19 mouse cellular contexts compared by ENCODE assay signal in the genomic region with DNA sequence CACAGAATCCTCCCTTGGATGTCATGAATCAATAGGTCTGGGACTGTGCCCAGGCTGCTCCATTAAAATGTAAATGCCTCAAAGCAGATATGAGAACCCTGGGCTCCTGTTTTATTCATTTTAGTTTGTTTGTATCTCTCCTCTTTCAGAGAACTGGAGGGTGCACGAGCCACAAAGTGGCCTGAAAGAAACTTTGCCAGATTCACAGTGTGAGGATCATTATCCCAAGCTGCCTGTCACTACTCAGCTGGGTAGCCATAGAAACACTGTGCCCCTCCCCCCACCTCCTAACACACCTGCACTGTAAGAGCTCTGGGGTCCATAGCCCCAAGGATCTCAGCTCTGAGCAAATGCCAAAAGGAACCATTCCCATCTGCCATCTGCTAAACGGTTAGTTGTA.
DNase-seq lines count a peak whose midpoint lies in the region; ATAC-seq and TF ChIP-seq lines count a peak whose summit lies in the region.
"Had no signal": no experiment of that assay in that cellular context is flagged by ENCODE, and none has a peak within 500 bp of the region (broad histone marks: within the 10 kb centered on the region; RNA-seq: fewer than 3 reads in every experiment).

No protein-coding gene starts in this region.

- no peak overlapping the region for H3K27ac ChIP-seq in midbrain, embryonic 11.5 days (ENCODE audit: low read depth, low read length)
- H3K27ac ChIP-seq in midbrain, embryonic 10.5 days (replicated peaks), result no peak overlapping the region
- peak overlapping the region; percentile 80 for H3K27ac ChIP-seq in forebrain, embryonic 15.5 days (replicated peaks)
- no peak overlapping the region for H3K27ac ChIP-seq in hindbrain, postnatal 0 days
- H3K27ac ChIP-seq in neural tube, embryonic 14.5 days (ENCODE audit: low read depth, low read length), result no peak overlapping the region
- H3K27ac ChIP-seq: heart, adult 2 months; heart, embryonic 15.5 days; left cerebral cortex, adult 2 months; limb, embryonic 12.5 days; liver, embryonic 15.5 days; stomach, embryonic 15.5 days had no signal

- H3K4me2 ChIP-seq in midbrain, embryonic 11.5 days, result no peak overlapping the region
- no peak overlapping the region for H3K4me2 ChIP-seq in forebrain, embryonic 15.5 days (replicated peaks)
- H3K4me2 ChIP-seq in hindbrain, postnatal 0 days (ENCODE audit: low read depth, low read length), result no peak overlapping the region
- H3K4me2 ChIP-seq in neural tube, embryonic 14.5 days (ENCODE audit: low read depth, low read length), result no peak overlapping the region
- H3K4me2 ChIP-seq: heart, embryonic 15.5 days; limb, embryonic 12.5 days; liver, embryonic 15.5 days; stomach, embryonic 15.5 days had no signal

- no peak overlapping the region for H3K4me3 ChIP-seq in midbrain, embryonic 11.5 days (ENCODE audit: low read depth, low read length)
- H3K4me3 ChIP-seq in midbrain, embryonic 10.5 days, result no peak overlapping the region
- H3K4me3 ChIP-seq in forebrain, embryonic 15.5 days, result no peak overlapping the region
- no peak overlapping the region for H3K4me3 ChIP-seq in hindbrain, postnatal 0 days (ENCODE audit: low read length)
- no peak overlapping the region for H3K4me3 ChIP-seq in neural tube, embryonic 14.5 days (ENCODE audit: low read depth, low read length)
- H3K4me3 ChIP-seq: heart, adult 2 months; heart, embryonic 15.5 days; left cerebral cortex, adult 2 months; limb, embryonic 12.5 days; liver, embryonic 15.5 days; myocyte; stomach, embryonic 15.5 days had no signal

- H3K9ac ChIP-seq in midbrain, embryonic 11.5 days (ENCODE audit: low read length), result no peak overlapping the region
- no peak overlapping the region for H3K9ac ChIP-seq in forebrain, embryonic 15.5 days (replicated peaks)
- no peak overlapping the region for H3K9ac ChIP-seq in hindbrain, postnatal 0 days (replicated peaks; ENCODE audit: low read length)
- no peak overlapping the region for H3K9ac ChIP-seq in neural tube, embryonic 14.5 days (replicated peaks; ENCODE audit: low read depth, low read length)
- H3K9ac ChIP-seq: heart, embryonic 15.5 days; limb, embryonic 12.5 days; liver, embryonic 15.5 days; stomach, embryonic 15.5 days had no signal

- H3K36me3 ChIP-seq in midbrain, embryonic 11.5 days (ENCODE audit: control insufficient read depth, insufficient read depth, low read length), result no peaks in the 10 kb centered on the region
- no peaks in the 10 kb centered on the region for H3K36me3 ChIP-seq in midbrain, embryonic 10.5 days
- H3K36me3 ChIP-seq in forebrain, embryonic 15.5 days, result no peaks in the 10 kb centered on the region
- H3K36me3 ChIP-seq in hindbrain, postnatal 0 days (ENCODE audit: insufficient read depth, low read length), result no peaks in the 10 kb centered on the region
- no peaks in the 10 kb centered on the region for H3K36me3 ChIP-seq in neural tube, embryonic 14.5 days (ENCODE audit: control insufficient read depth, insufficient read depth, low read length)
- H3K36me3 ChIP-seq: heart, embryonic 15.5 days; limb, embryonic 12.5 days; liver, embryonic 15.5 days; stomach, embryonic 15.5 days had no signal

- peak; percentile 73 for ATAC-seq in midbrain, embryonic 11.5 days (ENCODE audit: low FRiP score)
- ATAC-seq in forebrain, embryonic 15.5 days (replicated peaks), result peak; percentile 94
- ATAC-seq in hindbrain, postnatal 0 days, result peak; percentile 71
- ATAC-seq in neural tube, embryonic 14.5 days (ENCODE audit: low read depth), result peak; percentile 92
- ATAC-seq: lung, postnatal 0 days; Patski had no signal

- WGBS in midbrain, embryonic 11.5 days, result 46% methylated on average over 2 of the region's 2 CpGs
- WGBS in midbrain, embryonic 10.5 days, result 48% methylated on average over 2 of the region's 2 CpGs
- WGBS in forebrain, embryonic 15.5 days, result 3% methylated on average over 2 of the region's 2 CpGs
- 19% methylated on average over 2 of the region's 2 CpGs for WGBS in hindbrain, postnatal 0 days
- 16% methylated on average over 2 of the region's 2 CpGs for WGBS in neural tube, embryonic 14.5 days

- DNase-seq in midbrain, embryonic 11.5 days (ENCODE audit: low spot score, missing footprints), result no peak
- DNase-seq in midbrain, embryonic 10.5 days (ENCODE audit: low spot score), result no peak
- peak; percentile 46 for DNase-seq in hindbrain, postnatal 0 days (ENCODE audit: low spot score)
- DNase-seq in ovary, postnatal 14 days (ENCODE audit: low spot score), result no peak
- DNase-seq in B cell, adult 2 months, result no peak
- DNase-seq: heart, adult 2 months; kidney, adult 11 months; kidney, postnatal 10 days; right cerebral cortex, postnatal 14 days had no signal

- H3K4me1 ChIP-seq in midbrain, embryonic 11.5 days (ENCODE audit: control insufficient read depth, insufficient read depth, low read length), result peaks cover 9% of the 10 kb centered on the region; the same call in 1 of the 2 replicates
- peaks cover 11% of the 10 kb centered on the region for H3K4me1 ChIP-seq in midbrain, embryonic 10.5 days
- H3K4me1 ChIP-seq in forebrain, embryonic 15.5 days, result peaks cover 15% of the 10 kb centered on the region
- 0 out of 2 replicates have a peak, but pooled peaks cover 9% of the 10 kb centered on the region for H3K4me1 ChIP-seq in hindbrain, postnatal 0 days (ENCODE audit: insufficient read depth, low read length)
- H3K4me1 ChIP-seq in neural tube, embryonic 14.5 days (ENCODE audit: control insufficient read depth, insufficient read depth, low read length), result 0 out of 2 replicates have a peak, but pooled peaks cover 4% of the 10 kb centered on the region
- H3K4me1 ChIP-seq: heart, embryonic 15.5 days; limb, embryonic 12.5 days; liver, embryonic 15.5 days; stomach, embryonic 15.5 days had no signal

- no peak for TF ChIP-seq CTCF in hindbrain, postnatal 0 days (IDR thresholded peaks at IDR 0.05; ENCODE audit: low read depth)

- no peaks in the 10 kb centered on the region for H3K9me3 ChIP-seq in midbrain, embryonic 11.5 days (ENCODE audit: control insufficient read depth, low read length)
- H3K9me3 ChIP-seq in midbrain, embryonic 10.5 days (replicated peaks), result no peaks in the 10 kb centered on the region
- H3K9me3 ChIP-seq in forebrain, embryonic 15.5 days, result no peaks in the 10 kb centered on the region
- H3K9me3 ChIP-seq in hindbrain, postnatal 0 days (ENCODE audit: low read length), result no peaks in the 10 kb centered on the region
- no peaks in the 10 kb centered on the region for H3K9me3 ChIP-seq in neural tube, embryonic 14.5 days (ENCODE audit: control insufficient read depth, low read length)
- H3K9me3 ChIP-seq: heart, embryonic 15.5 days; limb, embryonic 12.5 days; liver, embryonic 15.5 days; stomach, embryonic 15.5 days had no signal

- no peaks in the 10 kb centered on the region for H3K27me3 ChIP-seq in midbrain, embryonic 11.5 days (ENCODE audit: control insufficient read depth, insufficient read depth, low read length)
- H3K27me3 ChIP-seq in midbrain, embryonic 10.5 days (ENCODE audit: low read depth, poor library complexity, severe bottlenecking), result no peaks in the 10 kb centered on the region
- H3K27me3 ChIP-seq in forebrain, embryonic 15.5 days, result no peaks in the 10 kb centered on the region
- H3K27me3 ChIP-seq in hindbrain, postnatal 0 days (ENCODE audit: insufficient read depth, low read length), result no peaks in the 10 kb centered on the region
- H3K27me3 ChIP-seq in neural tube, embryonic 14.5 days (ENCODE audit: control insufficient read depth, insufficient read depth, low read length), result no peaks in the 10 kb centered on the region
- H3K27me3 ChIP-seq: heart, embryonic 15.5 days; limb, embryonic 12.5 days; liver, embryonic 15.5 days; stomach, embryonic 15.5 days had no signal
